Mouse (Mus musculus) CH12.LX (cell line): ENCODE measurements around the gene Arhgef6.

Source experiments
- CTCF ChIP-seq, 2 experiments: IDR thresholded peaks in 1 of 2; conservative IDR thresholded peaks in 1 of 2; 2 replicates each; pipeline ENCODE4 v1.5.1; 2011 to 2012; ENCODE audit warnings: low read depth in 2 of 2, low read length in 2 of 2, improper control_type of control experiment in 1 of 2, inconsistent platforms in 1 of 2, mild to moderate bottlenecking in 1 of 2, moderate library complexity in 1 of 2
- E2F4 ChIP-seq: IDR thresholded peaks from 2 replicates; pipeline ENCODE4 v1.6.1; 2011; ENCODE audit warnings: low read depth, low read length, improper control_type of control experiment; ENCODE audit not compliant: insufficient replicate concordance
- IRF4 ChIP-seq: IDR thresholded peaks from 2 replicates; pipeline ENCODE4 v1.6.1; 2014; ENCODE audit warnings: low read depth, mild to moderate bottlenecking, inconsistent platforms, low read length, improper control_type of control experiment
- KAT2A ChIP-seq: IDR thresholded peaks from 2 replicates; pipeline ENCODE4 v1.6.1; 2012; ENCODE audit warnings: low read length, improper control_type of control experiment, inconsistent platforms; ENCODE audit not compliant: insufficient replicate concordance
- MAX ChIP-seq: IDR thresholded peaks from 2 replicates; pipeline ENCODE4 v1.6.1; 2011; ENCODE audit warnings: low read length, improper control_type of control experiment
- NRF1 ChIP-seq: IDR thresholded peaks from 2 replicates; pipeline ENCODE4 v1.6.1; 2014; ENCODE audit warnings: low read depth, mild to moderate bottlenecking, inconsistent platforms, low read length, improper control_type of control experiment, moderate library complexity
- RCOR1 ChIP-seq: conservative IDR thresholded peaks from 2 replicates; pipeline ENCODE4 v1.6.1; 2012; ENCODE audit warnings: low read depth, mild to moderate bottlenecking, inconsistent platforms, low read length, improper control_type of control experiment
- USF1 ChIP-seq: IDR thresholded peaks from 2 replicates; pipeline ENCODE4 v1.6.1; 2014; ENCODE audit warnings: low read depth, mild to moderate bottlenecking, inconsistent platforms, low read length, improper control_type of control experiment
- ZMIZ1 ChIP-seq: IDR thresholded peaks from 2 replicates; pipeline ENCODE4 v1.6.1; 2012; ENCODE audit warnings: low read depth, mild to moderate bottlenecking, inconsistent platforms, low read length, improper control_type of control experiment

- no peak for TF ChIP-seq E2F4
- peak; percentile 87 for TF ChIP-seq IRF4
- TF ChIP-seq USF1: no peak
- TF ChIP-seq KAT2A: no peak
- no peak for TF ChIP-seq ZMIZ1
- TF ChIP-seq CTCF (conservative IDR thresholded peaks at IDR 0.05 in 1 of 2, IDR thresholded peaks at IDR 0.05 in 1 of 2; ENCODE audit: low read depth in 2 of 2, low read length in 2 of 2): no peak
- no peak for TF ChIP-seq MAX
- TF ChIP-seq RCOR1: no peak
- TF ChIP-seq NRF1: no peak
These were observed 156.1 kb downstream of the Arhgef6 start for GRCm38 (mm10) chrX:57182470-57182869.
